Mouse (Mus musculus): ENCODE measurements around the gene Gm7137. TPM values are rescaled to one million over a fixed set of nuclear protein-coding genes. Genes with fewer than 3 reads are reported as not detected.

Gene Gm7137
- polyA plus RNA-seq, 1 experiment: not detected

GRCm38 (mm10) chr10:77738929-77739328, 49.1 kb downstream of the Gm7137 start:
- 73% methylated on average over 4 of the region's 4 CpGs for WGBS
- DNase-seq: no peak
- Histone ChIP-seq H3K27me3 (replicated peaks; ENCODE audit: control insufficient read depth, insufficient read depth, low read length) (no peaks in the 10 kb centered on the region), H3K4me1 (ENCODE audit: control insufficient read depth, insufficient read depth, low read length) (no peaks in the 10 kb centered on the region), H3K36me3 (ENCODE audit: control insufficient read depth, insufficient read depth, low read length) (no peaks in the 10 kb centered on the region), H3K27ac (ENCODE audit: insufficient read depth, low read depth, low read length) (no peak overlapping the region), H3K4me3 (ENCODE audit: insufficient read depth, low read depth, low read length) (no peak overlapping the region)
- TF ChIP-seq CTCF (conservative IDR thresholded peaks at IDR 0.05; ENCODE audit: insufficient read depth, insufficient read length, low read depth, low read length) (no peak), POLR2A (IDR thresholded peaks at IDR 0.05; ENCODE audit: low read depth, low read length) (no peak)

Other genes starting within 250 kb of the Gm7137 start
- gene Pttg1ip, start 206.5 kb downstream of the Gm7137 start, polyA plus RNA-seq (2012; rRNA removed): 321 and 342 TPM in 2 replicates
- 241 and 269 TPM in 2 replicates for gene Sumo3, start 182.1 kb downstream of the Gm7137 start, polyA plus RNA-seq (2012; rRNA removed)
- gene Gm49325, start 182.0 kb downstream of the Gm7137 start, polyA plus RNA-seq (2012; rRNA removed): not detected in 2 replicates
- gene Ube2g2, start 165.9 kb downstream of the Gm7137 start, polyA plus RNA-seq (2012; rRNA removed): 29.9 and 33.8 TPM in 2 replicates
- 0.86 and 1.2 TPM in 2 replicates for gene Tspear, start 101.6 kb downstream of the Gm7137 start, polyA plus RNA-seq (2012; rRNA removed)
- gene Gm19402, start 97.4 kb downstream of the Gm7137 start, polyA plus RNA-seq (2012; rRNA removed): not detected in 2 replicates
- not detected in 2 replicates for gene Gm9508, start 91.0 kb downstream of the Gm7137 start, polyA plus RNA-seq (2012; rRNA removed)
- not detected in 2 replicates for gene Gm10272, start 81.6 kb downstream of the Gm7137 start, polyA plus RNA-seq (2012; rRNA removed)
- not detected in 2 replicates for gene Gm10024, start 76.7 kb downstream of the Gm7137 start, polyA plus RNA-seq (2012; rRNA removed)
- gene Gm10142, start 72.4 kb downstream of the Gm7137 start, polyA plus RNA-seq (2012; rRNA removed): not detected in 2 replicates
- gene Krtap12-1, start 67.6 kb downstream of the Gm7137 start, polyA plus RNA-seq (2012; rRNA removed): not detected in 2 replicates
- not detected in 2 replicates for gene Gm10100, start 61.7 kb downstream of the Gm7137 start, polyA plus RNA-seq (2012; rRNA removed)
- not detected in 2 replicates for gene Gm18596, start 45.6 kb downstream of the Gm7137 start, polyA plus RNA-seq (2012; rRNA removed)
- gene Gm9736, start 36.8 kb downstream of the Gm7137 start, polyA plus RNA-seq (2012; rRNA removed): not detected in 2 replicates
- not detected in 2 replicates for gene Gm3233, start 28.5 kb downstream of the Gm7137 start, polyA plus RNA-seq (2012; rRNA removed)
- gene Gm3238, start 16.9 kb downstream of the Gm7137 start, polyA plus RNA-seq (2012; rRNA removed): not detected in 2 replicates
- not detected in 2 replicates for gene Gm7138, start 11.3 kb downstream of the Gm7137 start, polyA plus RNA-seq (2012; rRNA removed)
- gene Gm3250, start 5.7 kb downstream of the Gm7137 start, polyA plus RNA-seq (2012; rRNA removed): not detected in 2 replicates
- gene Gm9639, start 6.9 kb upstream of the Gm7137 start, polyA plus RNA-seq (2012; rRNA removed): not detected in 2 replicates
- gene Gm19668, start 10.9 kb upstream of the Gm7137 start, polyA plus RNA-seq (2012; rRNA removed): not detected in 2 replicates
- gene Gm9507, start 23.6 kb upstream of the Gm7137 start, polyA plus RNA-seq (2012; rRNA removed): not detected in 2 replicates
- gene Gm2696, start 26.5 kb upstream of the Gm7137 start, polyA plus RNA-seq (2012; rRNA removed): not detected in 2 replicates
- not detected in 2 replicates for gene Krtap10-4, start 38.9 kb upstream of the Gm7137 start, polyA plus RNA-seq (2012; rRNA removed)
- not detected in 2 replicates for gene Krtap10-10, start 47.7 kb upstream of the Gm7137 start, polyA plus RNA-seq (2012; rRNA removed)
- gene Gm36176, start 58.6 kb upstream of the Gm7137 start, polyA plus RNA-seq (2012; rRNA removed): not detected in 2 replicates
- not detected in 2 replicates for gene Gm10318, start 64.7 kb upstream of the Gm7137 start, polyA plus RNA-seq (2012; rRNA removed)
- not detected in 2 replicates for gene Gm3285, start 73.8 kb upstream of the Gm7137 start, polyA plus RNA-seq (2012; rRNA removed)
- 8.4 and 8.6 TPM in 2 replicates for gene Lrrc3, start 114.3 kb upstream of the Gm7137 start, polyA plus RNA-seq (2012; rRNA removed)
- gene Trpm2, start 182.4 kb upstream of the Gm7137 start, polyA plus RNA-seq (2012; rRNA removed): 0.53 and 1.2 TPM in 2 replicates
- gene 1810043G02Rik, start 190.3 kb upstream of the Gm7137 start, polyA plus RNA-seq (2012; rRNA removed): 60.5 and 75.3 TPM in 2 replicates
- gene Pfkl, start 221.9 kb upstream of the Gm7137 start, polyA plus RNA-seq (2012; rRNA removed): 100 and 107 TPM in 2 replicates

Measured in kidney, adult 2 months (tissue).